7 mouse cellular contexts compared by ENCODE assay signal in the genomic region with DNA sequence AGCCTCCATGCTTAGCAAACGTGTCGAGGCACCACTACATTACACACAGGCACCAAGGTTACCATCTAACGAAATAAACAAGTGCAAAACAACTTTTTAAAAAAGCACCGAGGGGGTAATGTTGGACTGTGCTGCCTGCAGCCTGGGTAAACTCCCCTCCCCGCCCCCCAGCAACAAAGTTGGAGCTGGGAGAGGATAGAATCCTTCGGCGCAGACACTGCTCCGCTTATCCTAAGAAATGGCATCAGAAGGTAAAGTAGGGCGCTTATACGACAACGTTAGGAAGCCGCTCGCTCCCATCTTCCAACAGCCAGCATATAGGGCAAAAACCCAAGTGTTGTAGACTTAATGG. TPM values are rescaled to one million over a fixed set of nuclear protein-coding genes. Genes with fewer than 3 reads are reported as not detected.
DNase-seq lines count a peak whose midpoint lies in the region; ATAC-seq and TF ChIP-seq lines count a peak whose summit lies in the region.

No protein-coding gene starts in this region.

- no peaks in the 10 kb centered on the region for H3K27me3 ChIP-seq in forebrain, embryonic 14.5 days (replicated peaks; ENCODE audit: control insufficient read depth, insufficient read depth, low read length)
- H3K27me3 ChIP-seq in limb, embryonic 13.5 days, result 0 out of 2 replicates have a peak, but pooled peaks cover 4% of the 10 kb centered on the region
- H3K27me3 ChIP-seq in neural tube, embryonic 15.5 days (replicated peaks), result no peaks in the 10 kb centered on the region

- H3K4me1 ChIP-seq in lung, adult 2 months (ENCODE audit: control insufficient read depth, insufficient read depth, low read length), result peaks cover 17% of the 10 kb centered on the region
- H3K4me1 ChIP-seq in bone marrow, adult 2 months (ENCODE audit: control insufficient read depth, insufficient read depth, low read length), result no peaks in the 10 kb centered on the region; the same call in 1 of the 2 replicates
- H3K4me1 ChIP-seq in forebrain, embryonic 14.5 days (ENCODE audit: control insufficient read depth, insufficient read depth, low read length), result peaks cover 14% of the 10 kb centered on the region
- H3K4me1 ChIP-seq in limb, embryonic 13.5 days, result peaks cover 26% of the 10 kb centered on the region
- H3K4me1 ChIP-seq in neural tube, embryonic 15.5 days, result peaks cover 42% of the 10 kb centered on the region

- peak overlapping the region; percentile 86 for H3K9ac ChIP-seq in forebrain, embryonic 14.5 days (ENCODE audit: low read length)
- H3K9ac ChIP-seq in limb, embryonic 13.5 days, result peak overlapping the region; percentile 98
- H3K9ac ChIP-seq in neural tube, embryonic 15.5 days (replicated peaks), result peak overlapping the region; percentile 85

- no peak for TF ChIP-seq POLR2A in lung, adult 2 months (IDR thresholded peaks at IDR 0.05; ENCODE audit: borderline replicate concordance, extremely low read depth, low read depth, low read length)
- no peak for TF ChIP-seq POLR2A in bone marrow, adult 2 months (IDR thresholded peaks at IDR 0.05; ENCODE audit: borderline replicate concordance, control insufficient read depth, low read depth, low read length)

- no peaks in the 10 kb centered on the region for H3K9me3 ChIP-seq in forebrain, embryonic 14.5 days (replicated peaks; ENCODE audit: control insufficient read depth, low read length)
- no peaks in the 10 kb centered on the region for H3K9me3 ChIP-seq in limb, embryonic 13.5 days
- no peaks in the 10 kb centered on the region for H3K9me3 ChIP-seq in neural tube, embryonic 15.5 days (replicated peaks)

- no peak for TF ChIP-seq CTCF in lung, adult 2 months (IDR thresholded peaks at IDR 0.05; ENCODE audit: insufficient read depth, low read length)
- no peak for TF ChIP-seq CTCF in bone marrow, adult 2 months (IDR thresholded peaks at IDR 0.05; ENCODE audit: control insufficient read depth, insufficient read depth, low read length)

- peak overlapping the region; percentile 86 for H3K4me2 ChIP-seq in forebrain, embryonic 14.5 days (ENCODE audit: low read length)
- H3K4me2 ChIP-seq in limb, embryonic 13.5 days (replicated peaks), result peak overlapping the region; percentile 82
- H3K4me2 ChIP-seq in neural tube, embryonic 15.5 days, result peak overlapping the region; percentile 82

- ATAC-seq in forebrain, embryonic 14.5 days, result no peak
- ATAC-seq in limb, embryonic 13.5 days (ENCODE audit: low FRiP score, low read depth), result no peak
- peak; percentile 1 for ATAC-seq in neural tube, embryonic 15.5 days (ENCODE audit: low FRiP score)

- under 1% methylated on average over 13 of the region's 13 CpGs for WGBS in lung, adult 2 months
- WGBS in bone marrow, adult 2 months, result under 1% methylated on average over 13 of the region's 13 CpGs
- WGBS in forebrain, embryonic 14.5 days, result under 1% methylated on average over 13 of the region's 13 CpGs
- WGBS in limb, embryonic 13.5 days, result 1% methylated on average over 13 of the region's 13 CpGs
- under 1% methylated on average over 13 of the region's 13 CpGs for WGBS in neural tube, embryonic 15.5 days

- H3K4me3 ChIP-seq in lung, adult 2 months (replicated peaks; ENCODE audit: extremely low read depth, low read depth, low read length), result peak overlapping the region; percentile 97
- peak overlapping the region; percentile 94 for H3K4me3 ChIP-seq in bone marrow, adult 2 months (replicated peaks; ENCODE audit: control insufficient read depth, low read depth, low read length)
- peak overlapping the region; percentile 87 for H3K4me3 ChIP-seq in forebrain, embryonic 14.5 days (ENCODE audit: low read depth, low read length)
- peak overlapping the region; percentile 98 for H3K4me3 ChIP-seq in limb, embryonic 13.5 days
- H3K4me3 ChIP-seq in neural tube, embryonic 15.5 days (replicated peaks), result peak overlapping the region; percentile 70

- H3K27ac ChIP-seq in bone marrow, adult 2 months (ENCODE audit: control insufficient read depth, insufficient read depth, low read depth, low read length, poor library complexity), result peak overlapping the region; percentile 97
- H3K27ac ChIP-seq in forebrain, embryonic 14.5 days (ENCODE audit: low read depth, low read length), result peak overlapping the region; percentile 79; the same call in 1 of the 2 replicates
- H3K27ac ChIP-seq in limb, embryonic 13.5 days, result peak overlapping the region; percentile 93
- H3K27ac ChIP-seq in neural tube, embryonic 15.5 days (replicated peaks), result peak overlapping the region; percentile 90

- H3K36me3 ChIP-seq in forebrain, embryonic 14.5 days (ENCODE audit: control insufficient read depth, insufficient read depth, low read length), result 0 out of 2 replicates have a peak, but pooled peaks cover 11% of the 10 kb centered on the region
- peaks cover 6% of the 10 kb centered on the region; the same call in 1 of the 2 replicates for H3K36me3 ChIP-seq in limb, embryonic 13.5 days
- H3K36me3 ChIP-seq in neural tube, embryonic 15.5 days, result no peaks in the 10 kb centered on the region

- no peak for DNase-seq in lung, adult 2 months
- no peak for DNase-seq in lung, postnatal 4 days
- DNase-seq in forebrain, embryonic 14.5 days (ENCODE audit: low spot score), result no peak
- no peak for DNase-seq in layer of hippocampus, adult 9-10 months (ENCODE audit: low spot score)

RNA-seq across cellular contexts. Expression of gene Ubr2, which starts 0.8 kb away (rescaled TPM):
- polyA plus RNA-seq in lung, adult 2 months (2012; rRNA removed), result 27.0 and 31.2 TPM in 2 replicates
- 21.7 and 49.0 TPM in 2 replicates for polyA plus RNA-seq in bone marrow, adult 2 months (2011; ENCODE audit: insufficient read depth, insufficient read length, low replicate concordance, missing spikeins)
- polyA plus RNA-seq in forebrain, embryonic 14.5 days (2014; fragmentation: Nextera tagmentation; extraction: Ambion mirVana), result 14.7 and 19.3 TPM in 2 replicates
- polyA plus RNA-seq in limb, embryonic 13.5 days (2015; fragmentation: Nextera tagmentation; extraction: Ambion mirVana), result 15.9 and 18.0 TPM in 2 replicates
- 15.6 TPM in 2 replicates for polyA plus RNA-seq in neural tube, embryonic 15.5 days (2015; fragmentation: Nextera tagmentation; extraction: Ambion mirVana)
